Mouse (Mus musculus): Measurements from ENCODE around the gene Inka1.

DNA sequence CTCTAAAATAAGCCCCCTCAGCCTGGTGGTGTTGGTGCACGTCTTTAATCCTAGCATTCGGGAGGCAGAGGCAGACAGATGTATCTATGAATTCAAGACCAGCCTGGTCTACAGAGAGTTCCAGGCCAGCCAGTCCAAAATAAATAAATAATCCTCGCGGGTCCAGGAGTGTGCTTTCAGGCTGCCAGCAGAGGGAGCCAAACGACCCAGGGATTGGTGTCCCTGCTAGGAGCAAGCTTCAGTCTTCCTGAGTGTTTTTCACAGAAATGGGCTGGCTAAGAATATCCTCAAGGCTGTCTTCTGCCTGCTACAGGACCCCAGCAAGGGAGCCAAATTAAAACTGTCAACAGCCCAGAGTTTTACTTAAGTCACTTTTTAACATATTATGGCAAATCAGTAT, 22.0 kb downstream of the Inka1 start:
- TF ChIP-seq CTCF (IDR thresholded peaks at IDR 0.05; ENCODE audit: borderline replicate concordance, insufficient read depth, low read length) (peak; percentile 78), POLR2A (IDR thresholded peaks at IDR 0.05; ENCODE audit: low read depth, low read length) (no peak)

All from embryonic fibroblast, embryonic 13.5 days (primary cell).